In genomic region chr4:86885790-86886159, GRCm38 (mm10) we compare ENCODE assay signal across 8 mouse cellular contexts. TPM values are rescaled to one million over a fixed set of nuclear protein-coding genes. Genes with fewer than 3 reads are reported as not detected.
DNase-seq lines count a peak whose midpoint lies in the region; ATAC-seq and TF ChIP-seq lines count a peak whose summit lies in the region.

No protein-coding gene starts in this region.

- peak overlapping the region; percentile 53 for H3K4me2 ChIP-seq in lung, embryonic 16.5 days (ENCODE audit: low read depth, low read length)
- peak overlapping the region; percentile 46 for H3K4me2 ChIP-seq in midbrain, embryonic 16.5 days (ENCODE audit: low read length)

- H3K4me1 ChIP-seq in lung, embryonic 16.5 days (replicated peaks; ENCODE audit: control insufficient read depth, insufficient read depth, low read length), result peaks cover 6% of the 10 kb centered on the region
- no peaks in the 10 kb centered on the region for H3K4me1 ChIP-seq in embryonic fibroblast, embryonic 13.5 days (ENCODE audit: control insufficient read depth, insufficient read depth, low read length)
- peaks cover 9% of the 10 kb centered on the region; the same call in 1 of the 2 replicates for H3K4me1 ChIP-seq in limb, embryonic 10.5 days
- no peaks in the 10 kb centered on the region for H3K4me1 ChIP-seq in midbrain, embryonic 16.5 days (ENCODE audit: control insufficient read depth, insufficient read depth, low read length)

- TF ChIP-seq POLR2A in embryonic fibroblast, embryonic 13.5 days (IDR thresholded peaks at IDR 0.05; ENCODE audit: low read depth, low read length), result no peak

- H3K27ac ChIP-seq in lung, embryonic 16.5 days (ENCODE audit: low read length), result peak overlapping the region; percentile 50; the same call in 1 of the 2 replicates
- no peak overlapping the region for H3K27ac ChIP-seq in embryonic fibroblast, embryonic 13.5 days (ENCODE audit: insufficient read depth, low read length)
- H3K27ac ChIP-seq in limb, embryonic 10.5 days, result peak overlapping the region; percentile 59
- H3K27ac ChIP-seq in midbrain, embryonic 16.5 days (ENCODE audit: low read length), result no peak overlapping the region

- no peaks in the 10 kb centered on the region for H3K27me3 ChIP-seq in lung, embryonic 16.5 days (ENCODE audit: control insufficient read depth, insufficient read depth, low read depth, low read length)
- H3K27me3 ChIP-seq in limb, embryonic 10.5 days (ENCODE audit: low read depth, poor library complexity, severe bottlenecking), result no peaks in the 10 kb centered on the region
- no peaks in the 10 kb centered on the region for H3K27me3 ChIP-seq in midbrain, embryonic 16.5 days (ENCODE audit: control insufficient read depth, insufficient read depth, low read depth, low read length)

- ATAC-seq in lung, embryonic 16.5 days (ENCODE audit: low read depth), result peak; percentile 79
- ATAC-seq in midbrain, embryonic 16.5 days, result no peak
- no peak for ATAC-seq in cerebellum, adult (ENCODE audit: insufficient number of reproducible peaks, low FRiP score, low TSS enrichment)

- WGBS in lung, embryonic 16.5 days, result 31% methylated on average over 12 of the region's 12 CpGs
- 53% methylated on average over 12 of the region's 12 CpGs for WGBS in limb, embryonic 10.5 days
- WGBS in midbrain, embryonic 16.5 days, result 60% methylated on average over 12 of the region's 12 CpGs

- peak overlapping the region; percentile 12 for H3K9ac ChIP-seq in lung, embryonic 16.5 days (ENCODE audit: low read length)
- no peak overlapping the region for H3K9ac ChIP-seq in midbrain, embryonic 16.5 days (ENCODE audit: low read depth, low read length)

- no peak for TF ChIP-seq CTCF in embryonic fibroblast, embryonic 13.5 days (IDR thresholded peaks at IDR 0.05; ENCODE audit: borderline replicate concordance, insufficient read depth, low read length)

- no peak for DNase-seq in lung, adult 18-20 months
- DNase-seq in limb, embryonic 10.5 days (ENCODE audit: low spot score), result no peak
- DNase-seq in cerebellum, postnatal 10 days, result no peak
- no peak for DNase-seq in adipocyte (ENCODE audit: low spot score)

- H3K36me3 ChIP-seq in lung, embryonic 16.5 days (ENCODE audit: control insufficient read depth, insufficient read depth, low read length), result peaks cover 5% of the 10 kb centered on the region
- H3K36me3 ChIP-seq in limb, embryonic 10.5 days, result no peaks in the 10 kb centered on the region
- H3K36me3 ChIP-seq in midbrain, embryonic 16.5 days (ENCODE audit: control insufficient read depth, insufficient read depth, low read length), result no peaks in the 10 kb centered on the region

- H3K4me3 ChIP-seq in lung, embryonic 16.5 days (ENCODE audit: low read length), result peak overlapping the region; percentile 37
- H3K4me3 ChIP-seq in embryonic fibroblast, embryonic 13.5 days (ENCODE audit: insufficient read depth, low read length), result peak overlapping the region; percentile 13
- H3K4me3 ChIP-seq in limb, embryonic 10.5 days, result peak overlapping the region; percentile 38
- H3K4me3 ChIP-seq in midbrain, embryonic 16.5 days (ENCODE audit: low read depth, low read length), result peak overlapping the region; percentile 19

- peaks cover 2% of the 10 kb centered on the region; the same call in 1 of the 2 replicates for H3K9me3 ChIP-seq in lung, embryonic 16.5 days (ENCODE audit: control insufficient read depth, low read length)
- no peaks in the 10 kb centered on the region for H3K9me3 ChIP-seq in limb, embryonic 10.5 days (replicated peaks)
- H3K9me3 ChIP-seq in midbrain, embryonic 16.5 days (replicated peaks; ENCODE audit: control insufficient read depth, low read length, poor library complexity, severe bottlenecking), result no peaks in the 10 kb centered on the region

RNA-seq across cellular contexts. Expression of gene Acer2, which starts 11.6 kb away (rescaled TPM):
- polyA plus RNA-seq in lung, embryonic 16.5 days (2015; fragmentation: Nextera tagmentation; extraction: Ambion mirVana), result 37.2 and 37.6 TPM in 2 replicates
- 0.77 and 1.1 TPM in 2 replicates for polyA plus RNA-seq in embryonic fibroblast, embryonic 13.5 days (2011; ENCODE audit: insufficient read length, low read depth, missing spikeins)
- 13.1 and 17.1 TPM in 2 replicates for polyA plus RNA-seq in limb, embryonic 10.5 days (2016; fragmentation: Nextera tagmentation; extraction: Ambion mirVana)
- polyA plus RNA-seq in midbrain, embryonic 16.5 days (2015; fragmentation: Nextera tagmentation; extraction: Ambion mirVana), result 22.0 and 22.7 TPM in 2 replicates

RNA-seq across cellular contexts. Expression of gene Rps6, which starts 28.6 kb away (rescaled TPM):
- 689 and 723 TPM in 2 replicates for polyA plus RNA-seq in lung, embryonic 16.5 days (2015; fragmentation: Nextera tagmentation; extraction: Ambion mirVana)
- 1,845 and 1,950 TPM in 2 replicates for polyA plus RNA-seq in embryonic fibroblast, embryonic 13.5 days (2011; ENCODE audit: insufficient read length, low read depth, missing spikeins)
- polyA plus RNA-seq in limb, embryonic 10.5 days (2016; fragmentation: Nextera tagmentation; extraction: Ambion mirVana), result 718 and 830 TPM in 2 replicates
- polyA plus RNA-seq in midbrain, embryonic 16.5 days (2015; fragmentation: Nextera tagmentation; extraction: Ambion mirVana), result 320 and 367 TPM in 2 replicates

Comparison
In these comparisons a context has a peak if more than half of its experiments do, and no peak if none do; other contexts are left out.
1. H3K27ac ChIP-seq: peak in lung, embryonic 16.5 days (single experiment) and limb, embryonic 10.5 days (single experiment); none in embryonic fibroblast, embryonic 13.5 days (single experiment) and midbrain, embryonic 16.5 days (single experiment).
2. Peak in every context shown above with its lines, with median percentiles within 50 percentile points of each other: H3K4me3 ChIP-seq.